Mouse (Mus musculus) adrenal gland, adult 8-10 months (tissue): Measurements from ENCODE around the gene Gemin2. TPM values are rescaled to one million over a fixed set of nuclear protein-coding genes. Genes with fewer than 3 reads are reported as not detected.
A peak's percentile ranks its signal among the peaks of the same experiment; 100 is the strongest.
"Not testable (repeated sequence)": the region's sequence is repeated elsewhere in the genome, so short reads cannot be mapped to it uniquely, and the experiment has no call there.

ENCODE experiments used
- DNase-seq: peaks from one replicate; pipeline ENCODE4 v3.0.0; 2022
- total RNA-seq, 4 experiments: library from RNA; stranded (reverse); gene quantifications; 2 replicates each; pipeline ENCODE4 v1.2.4; 2022

Gemin2 gene
- total RNA-seq: 10 to 100 TPM in 2 of 4 experiments, 1 to 10 TPM in 2; 7.3 to 11.2 (median 9.3) TPM

GRCm38 (mm10) chr12:59013234-59013633 lies at the start of gene Gemin2:
Gene Gemin2, plus strand, starts transcription at chr12:59013393.
- peak; percentile 89 for DNase-seq

- DNase-seq: no peak
Observed at GRCm38 (mm10) chr12:58964583-58964982, 48.6 kb upstream of the Gemin2 start.

- no peak for DNase-seq
Observed at GRCm38 (mm10) chr12:58976966-58977365, 36.2 kb upstream of the Gemin2 start.

- not testable (repeated sequence) for DNase-seq
Observed at GRCm38 (mm10) chr12:58981178-58981661, 32.0 kb upstream of the Gemin2 start.

GRCm38 (mm10) chr12:58985766-58986165 lies 27.4 kb upstream of the Gemin2 start:
- peak; percentile 7 for DNase-seq

- DNase-seq: no peak
Observed at GRCm38 (mm10) chr12:59010482-59010881, 2.7 kb upstream of the Gemin2 start.

- DNase-seq: no peak
Observed at GRCm38 (mm10) chr12:59011275-59011843, 1.8 kb upstream of the Gemin2 start.

- peak; percentile 99 for DNase-seq
Observed at GRCm38 (mm10) chr12:59011844-59012709, 1.1 kb upstream of the Gemin2 start, which contains the start of gene Sec23a. Gene Sec23a, minus strand, starts transcription at chr12:59012017.

- DNase-seq: no peak
Observed at GRCm38 (mm10) chr12:59012710-59013091, 492 bp upstream of the Gemin2 start.

GRCm38 (mm10) chr12:59017970-59018369 lies 4.8 kb downstream of the Gemin2 start:
- no peak for DNase-seq

GRCm38 (mm10) chr12:59019891-59020290 lies 6.7 kb downstream of the Gemin2 start:
- DNase-seq: no peak

GRCm38 (mm10) chr12:59021306-59021705 lies 8.1 kb downstream of the Gemin2 start:
- no peak for DNase-seq

GRCm38 (mm10) chr12:59032101-59032500 lies 18.9 kb downstream of the Gemin2 start:
- no peak for DNase-seq

- DNase-seq: no peak
Observed at GRCm38 (mm10) chr12:59039162-59039970, 26.2 kb downstream of the Gemin2 start.

GRCm38 (mm10) chr12:59039971-59040844 lies 27.0 kb downstream of the Gemin2 start:
- DNase-seq: peak; percentile 29

- no peak for DNase-seq
Observed at GRCm38 (mm10) chr12:59040851-59041250, 27.7 kb downstream of the Gemin2 start.

GRCm38 (mm10) chr12:59052470-59052869 lies 39.3 kb downstream of the Gemin2 start:
- DNase-seq: no peak

- DNase-seq: no peak
Observed at GRCm38 (mm10) chr12:59053166-59053565, 40.0 kb downstream of the Gemin2 start.

- no peak for DNase-seq
Observed at GRCm38 (mm10) chr12:59053976-59054375, 40.8 kb downstream of the Gemin2 start.

GRCm38 (mm10) chr12:59055196-59055850 lies 42.1 kb downstream of the Gemin2 start:
- no peak for DNase-seq

- DNase-seq: no peak
Observed at GRCm38 (mm10) chr12:59056222-59056621, 43.0 kb downstream of the Gemin2 start.
